In the genomic region with DNA sequence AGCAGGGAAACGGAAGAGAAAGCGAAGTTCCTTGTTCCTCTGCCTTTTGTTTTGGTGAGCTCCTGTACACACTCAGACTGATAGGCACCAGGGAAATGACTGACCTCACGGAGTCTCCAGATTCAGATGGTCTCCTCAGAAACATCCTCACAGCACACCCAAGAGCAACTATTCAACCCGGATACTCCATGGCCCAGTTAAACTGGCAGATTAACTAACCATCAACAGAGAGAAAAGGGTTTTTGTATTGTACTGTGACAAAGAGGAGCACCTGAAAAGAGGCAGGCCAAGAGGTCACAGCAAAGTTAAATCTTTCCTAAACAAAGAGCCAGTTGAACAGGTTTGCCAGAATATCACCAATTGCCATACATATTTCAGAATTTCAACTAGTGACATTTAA, we compare ENCODE assay signal across 29 mouse cellular contexts.
"Had no signal": no experiment of that assay in that cellular context is flagged by ENCODE, and none has a peak within 500 bp of the region (broad histone marks: within the 10 kb centered on the region; RNA-seq: fewer than 3 reads in every experiment).

No protein-coding gene starts in this region.

- H3K27ac ChIP-seq: heart, embryonic 13.5 days; heart, embryonic 15.5 days; hindbrain, embryonic 10.5 days; hindbrain, embryonic 12.5 days; hindbrain, embryonic 13.5 days; hindbrain, embryonic 14.5 days; hindbrain, embryonic 15.5 days; hindbrain, postnatal 0 days; intestine, embryonic 15.5 days; kidney, embryonic 15.5 days; kidney, postnatal 0 days; layer of hippocampus, adult 2 months; left cerebral cortex, adult 2 months had no signal

- H3K4me3 ChIP-seq: heart, embryonic 12.5 days; heart, embryonic 13.5 days; heart, embryonic 15.5 days; hindbrain, embryonic 10.5 days; hindbrain, embryonic 12.5 days; hindbrain, embryonic 13.5 days; hindbrain, embryonic 15.5 days; intestine, embryonic 15.5 days; kidney, embryonic 15.5 days; layer of hippocampus, adult 2 months; left cerebral cortex, adult 2 months had no signal

- H3K36me3 ChIP-seq: heart, embryonic 12.5 days; heart, embryonic 13.5 days; heart, embryonic 15.5 days; hindbrain, embryonic 10.5 days; hindbrain, embryonic 12.5 days; hindbrain, embryonic 13.5 days; hindbrain, embryonic 15.5 days; intestine, embryonic 15.5 days; kidney, embryonic 15.5 days had no signal

- DNase-seq: heart, postnatal 10 days; heart, postnatal 14 days; heart, postnatal 36 days; heart, postnatal 4 days; kidney, adult 11 months; kidney, adult 18-20 months; kidney, adult 2 months; kidney, adult 9 months; kidney, postnatal 10 days; kidney, postnatal 14 days; kidney, postnatal 25 days; kidney, postnatal 36 days; kidney, postnatal 4 days; layer of hippocampus, adult 9-11 months; layer of hippocampus, postnatal 36 days had no signal

- H3K9ac ChIP-seq: heart, embryonic 12.5 days; heart, embryonic 13.5 days; heart, embryonic 15.5 days; hindbrain, embryonic 12.5 days; hindbrain, embryonic 13.5 days; hindbrain, embryonic 14.5 days; hindbrain, embryonic 15.5 days; intestine, embryonic 15.5 days; kidney, embryonic 15.5 days had no signal

- H3K9me3 ChIP-seq: heart, embryonic 12.5 days; heart, embryonic 13.5 days; heart, embryonic 15.5 days; hindbrain, embryonic 10.5 days; hindbrain, embryonic 12.5 days; hindbrain, embryonic 13.5 days; hindbrain, embryonic 15.5 days; intestine, embryonic 15.5 days; kidney, embryonic 15.5 days had no signal

- H3K4me1 ChIP-seq: heart, embryonic 12.5 days; heart, embryonic 13.5 days; heart, embryonic 15.5 days; hindbrain, embryonic 12.5 days; hindbrain, embryonic 13.5 days; hindbrain, embryonic 15.5 days; intestine, embryonic 15.5 days; kidney, embryonic 15.5 days had no signal
